Mouse (Mus musculus) layer of hippocampus, adult 18-20 months (tissue): ENCODE measurements at regions not wholly inside any gene's neighbourhood (a gene's known extent, or its start where the extent isn't known, plus 50 kb on each side); places are given as distances from the start of the nearest gene placed in this dataset.
"Not testable (repeated sequence)": the region's sequence is repeated elsewhere in the genome, so short reads cannot be mapped to it uniquely, and the experiment has no call there.

ENCODE experiments used
- DNase-seq, 2 experiments: peaks; one replicate each; pipeline ENCODE4 v3.0.0; 2022; ENCODE audit warnings: low spot score in 2 of 2

GRCm38 (mm10) chr16:3114473-3115335 is 476.1 kb upstream of the Olfr161 start:
- peak; percentile 13 to 15 for DNase-seq

GRCm38 (mm10) chr16:3115336-3116112 is 475.3 kb upstream of the Olfr161 start:
- peak; percentile 1 to 17 for DNase-seq

DNA sequence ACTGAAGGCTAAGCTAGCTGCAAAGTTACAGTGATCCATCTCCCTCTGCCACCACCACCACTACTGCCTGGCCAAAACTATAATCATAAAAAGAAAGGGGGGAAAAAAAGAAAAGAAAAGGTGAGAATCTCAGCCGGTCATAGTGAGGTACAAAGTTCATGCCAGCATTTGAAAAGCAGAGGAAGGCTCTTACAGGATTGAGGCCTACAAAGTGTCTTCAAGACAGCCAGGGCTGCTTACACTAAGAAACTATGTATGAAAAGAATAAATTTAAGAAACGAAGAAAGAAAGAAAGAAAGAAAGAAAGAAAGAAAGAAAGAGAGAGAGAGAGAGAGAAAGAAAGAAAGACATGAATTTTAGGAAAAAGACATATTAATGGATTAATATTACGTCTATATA is 474.7 kb upstream of the Olfr161 start:
- DNase-seq = peak; percentile 23 to 62

DNA sequence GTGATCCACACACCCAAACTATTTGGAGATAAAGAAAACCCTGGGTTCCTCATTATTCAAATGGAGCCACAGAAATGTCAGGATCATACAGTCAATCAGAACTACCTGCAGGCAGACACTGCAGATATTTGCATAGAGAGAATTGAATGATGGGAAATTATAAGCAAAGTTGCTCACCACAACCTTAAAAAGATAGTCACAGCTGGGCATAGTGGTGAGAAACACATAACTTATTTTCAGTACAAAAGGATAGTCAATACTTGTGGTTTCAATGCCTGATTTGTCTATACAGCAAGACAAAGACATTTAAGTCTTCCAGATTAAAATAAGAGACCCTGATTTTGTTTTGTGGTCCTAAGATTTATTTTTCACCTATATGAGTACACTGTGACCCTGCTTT is 469.6 kb upstream of the Olfr161 start:
- not testable (repeated sequence) for DNase-seq

DNA sequence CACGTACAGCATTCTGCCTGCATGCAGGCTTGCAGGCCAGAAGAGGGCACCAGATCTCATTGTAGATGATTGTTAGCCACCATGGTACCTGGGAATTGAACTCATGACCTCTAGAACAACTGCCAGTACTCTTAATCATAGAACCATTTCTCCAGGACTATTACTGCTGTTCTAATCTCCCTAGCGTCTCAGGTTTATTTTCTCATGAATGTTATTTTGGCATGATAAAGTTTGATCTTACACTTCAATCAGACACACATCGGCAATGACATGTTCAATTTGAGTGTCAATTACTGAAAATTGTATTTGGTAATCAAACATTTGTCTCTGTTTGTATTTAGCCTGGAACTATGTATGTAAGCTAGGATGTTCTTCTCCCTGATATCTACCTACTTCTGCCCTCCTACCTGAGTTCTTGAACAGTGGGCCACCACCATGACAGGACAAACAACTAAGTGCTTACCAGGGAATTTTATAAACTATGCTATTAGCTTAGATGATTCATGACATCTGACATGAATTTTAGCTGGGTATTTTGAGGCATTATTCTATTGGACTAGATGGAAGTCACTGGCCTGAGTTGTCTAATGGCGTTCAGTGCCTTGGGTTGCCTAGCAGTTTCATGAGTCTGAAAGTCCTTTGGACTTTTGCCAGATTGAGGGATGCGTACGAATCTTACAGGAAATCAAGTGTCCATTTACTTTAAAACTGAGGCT is 468.5 kb upstream of the Olfr161 start:
- DNase-seq = not testable (repeated sequence)

DNA sequence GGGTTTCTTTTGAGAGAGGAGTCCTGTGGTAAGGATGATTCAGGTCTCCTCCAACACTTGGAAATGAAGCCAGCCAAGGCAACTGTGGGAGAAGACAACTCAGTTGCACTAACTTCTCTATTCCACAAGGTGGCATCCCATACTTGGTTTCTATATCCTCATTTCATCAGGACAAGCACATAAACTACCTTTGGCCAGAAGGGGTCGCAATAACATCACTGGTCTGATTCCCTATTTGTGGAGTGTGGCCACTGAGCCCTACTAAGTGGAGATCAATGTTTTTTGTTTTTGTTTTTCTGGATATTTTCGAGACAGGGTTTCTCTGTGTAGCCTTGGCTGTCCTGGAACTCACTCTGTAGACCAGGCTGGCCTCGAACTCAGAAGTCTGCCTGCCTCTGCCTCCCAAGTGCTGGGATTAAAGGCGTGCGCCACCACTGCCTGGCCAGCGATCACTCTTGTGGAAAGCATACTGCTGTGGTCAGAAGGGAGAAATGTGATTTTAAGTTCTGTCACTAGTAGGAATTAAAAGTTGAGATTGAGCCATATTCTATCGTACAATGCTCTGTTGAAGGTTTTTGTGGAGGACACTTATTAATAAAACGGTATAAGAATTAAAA is 467.9 kb upstream of the Olfr161 start:
- peak; percentile 5 to 60 for DNase-seq

GRCm38 (mm10) chr16:3127317-3127716 is 463.5 kb upstream of the Olfr161 start:
- DNase-seq = not testable (repeated sequence)
